Mouse (Mus musculus) pancreas, adult 10 weeks (tissue): Measurements from ENCODE around the gene Olfr823. TPM values are rescaled to one million over a fixed set of nuclear protein-coding genes. Genes with fewer than 3 reads are reported as not detected.

Source experiments
- polyA plus RNA-seq: library from polyadenylated mRNA; stranded (reverse); fragments of 350-450 nt; fragmentation: Illumina TruSeq; extraction: RNeasy Lipid Tissue Mini Kit (QIAGEN cat#74804); gene quantifications from one replicate; pipeline ENCODE4 v1.2.3, GENCODE M21; 2015; ENCODE audit warnings: low read depth, low replicate concordance; ENCODE audit not compliant: insufficient read depth

The Olfr823 gene
- polyA plus RNA-seq, result not detected

DNA sequence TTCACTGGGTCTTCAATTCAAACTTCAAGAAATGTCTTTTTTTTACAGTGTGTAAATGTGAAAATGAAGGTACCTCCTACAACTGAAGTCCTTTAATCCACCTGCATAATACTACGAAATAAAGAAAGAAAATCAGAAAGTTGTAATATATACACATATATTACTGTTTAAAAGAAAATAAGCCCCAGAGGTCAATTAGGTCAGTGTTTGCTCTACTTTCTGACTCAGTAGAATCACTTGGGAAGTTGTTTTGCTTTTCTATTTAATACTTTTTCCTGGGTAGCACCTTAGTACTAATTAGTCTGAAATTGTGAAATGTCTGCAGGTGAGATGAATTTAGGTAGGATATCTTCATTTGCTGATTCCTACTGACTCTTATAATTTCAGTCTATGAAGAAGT lies at the start of gene Olfr823:
TSS of gene Olfr823 (minus strand) at position 101 of the 400 bp plus-strand sequence.

DNA sequence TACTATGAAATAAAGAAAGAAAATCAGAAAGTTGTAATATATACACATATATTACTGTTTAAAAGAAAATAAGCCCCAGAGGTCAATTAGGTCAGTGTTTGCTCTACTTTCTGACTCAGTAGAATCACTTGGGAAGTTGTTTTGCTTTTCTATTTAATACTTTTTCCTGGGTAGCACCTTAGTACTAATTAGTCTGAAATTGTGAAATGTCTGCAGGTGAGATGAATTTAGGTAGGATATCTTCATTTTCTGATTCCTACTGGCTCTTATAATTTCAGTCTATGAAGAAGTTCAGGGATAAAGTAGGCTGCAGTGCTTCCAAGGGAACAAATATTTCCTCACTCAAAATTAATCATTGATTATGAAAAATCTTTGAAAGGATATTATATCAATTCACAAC lies 14.7 kb upstream of the Olfr823 start, which contains the start of gene Olfr824:
TSS of gene Olfr824 (minus strand) at position 101 of the 400 bp plus-strand sequence.

DNA sequence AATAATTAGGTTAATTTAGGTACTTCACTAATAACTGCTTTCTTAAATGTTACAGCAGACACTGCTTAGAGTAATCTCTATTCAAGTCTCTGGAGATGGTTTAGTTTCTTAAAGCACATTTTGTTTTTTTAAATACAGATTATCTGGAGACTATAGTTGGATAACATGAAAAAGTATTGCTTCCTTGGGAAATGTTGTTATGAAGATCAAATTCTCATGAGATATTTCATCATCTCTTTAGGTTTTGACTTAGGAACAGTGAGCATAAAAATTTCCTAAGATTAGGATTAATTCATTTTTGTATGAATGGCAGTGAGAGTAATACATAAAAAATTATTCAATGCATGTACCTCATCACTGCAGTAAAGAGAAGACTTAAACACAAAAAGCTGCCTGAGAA lies 44.3 kb downstream of the Olfr823 start, which contains the start of gene Olfr822:
TSS of gene Olfr822 (plus strand) at position 301 of the 400 bp plus-strand sequence.

Other genes with a start within 250 kb of the Olfr823 start
- not detected for gene Olfr814, start 235.5 kb downstream of the Olfr823 start, polyA plus RNA-seq
- gene Olfr815, start 209.5 kb downstream of the Olfr823 start, polyA plus RNA-seq, result not detected
- not detected for gene Olfr816, start 199.8 kb downstream of the Olfr823 start, polyA plus RNA-seq
- gene Olfr818, start 166.3 kb downstream of the Olfr823 start, polyA plus RNA-seq, result not detected
- not detected for gene Olfr819, start 148.1 kb downstream of the Olfr823 start, polyA plus RNA-seq
- gene Olfr247, start 139.2 kb downstream of the Olfr823 start, polyA plus RNA-seq, result not detected
- not detected for gene Gm10310, start 130.3 kb downstream of the Olfr823 start, polyA plus RNA-seq
- gene Olfr820, start 102.8 kb downstream of the Olfr823 start, polyA plus RNA-seq, result not detected
- not detected for gene Olfr821, start 85.0 kb downstream of the Olfr823 start, polyA plus RNA-seq
- not detected for gene Olfr822, start 44.2 kb downstream of the Olfr823 start, polyA plus RNA-seq
- not detected for gene Olfr824, start 14.6 kb upstream of the Olfr823 start, polyA plus RNA-seq
- gene Olfr825, start 51.4 kb upstream of the Olfr823 start, polyA plus RNA-seq, result not detected
- gene Olfr826, start 68.8 kb upstream of the Olfr823 start, polyA plus RNA-seq, result not detected
- gene Olfr827, start 99.0 kb upstream of the Olfr823 start, polyA plus RNA-seq, result not detected
- gene Neurod4, start 164.9 kb upstream of the Olfr823 start, polyA plus RNA-seq, result not detected
- not detected for gene Tespa1, start 207.5 kb upstream of the Olfr823 start, polyA plus RNA-seq